Mouse (Mus musculus) limb, embryonic 12.5 days (tissue): ENCODE data around the gene Arhgef26. TPM values are rescaled to one million over a fixed set of nuclear protein-coding genes. Genes with fewer than 3 reads are reported as not detected.

Experiments
- ATAC-seq: fragments of 200-750 bp; cut with Nextera tagmentation; 2 replicates; pipeline ENCODE4 v1.8.0; 2017; ENCODE audit warnings: low read depth, moderate TSS enrichment; ENCODE audit not compliant: insufficient number of reproducible peaks, insufficient read depth, low FRiP score, low TSS enrichment
- H3K27ac ChIP-seq: fragments of 300-500 bp; sonication (generic); 2 replicates; pipeline ENCODE4 v1.5.1; 2016; ENCODE audit warnings: mild to moderate bottlenecking, moderate library complexity
- H3K27me3 ChIP-seq: fragments of 300-500 bp; sonication (generic); 2 replicates; pipeline ENCODE4 v1.6.1; 2016; ENCODE audit warnings: mild to moderate bottlenecking, moderate library complexity
- H3K36me3 ChIP-seq: fragments of 300-500 bp; sonication (generic); 2 replicates; pipeline ENCODE4 v1.6.1; 2016; ENCODE audit warnings: mild to moderate bottlenecking, moderate library complexity
- H3K4me1 ChIP-seq: fragments of 300-500 bp; sonication (generic); replicated peaks from 2 replicates; pipeline ENCODE4 v1.6.1; 2016
- H3K4me2 ChIP-seq: fragments of 300-500 bp; sonication (generic); 2 replicates; pipeline ENCODE4 v1.6.1; 2016; ENCODE audit warnings: mild to moderate bottlenecking, moderate library complexity
- H3K4me3 ChIP-seq: fragments of 300-500 bp; sonication (generic); replicated peaks from 2 replicates; pipeline ENCODE4 v1.5.1; 2016; ENCODE audit warnings: mild to moderate bottlenecking
- H3K9ac ChIP-seq: fragments of 300-500 bp; sonication (generic); replicated peaks from 2 replicates; pipeline ENCODE4 v1.6.1; 2016; ENCODE audit warnings: mild to moderate bottlenecking, moderate library complexity
- H3K9me3 ChIP-seq: fragments of 300-500 bp; sonication (generic); 2 replicates; pipeline ENCODE4 v1.6.1; 2016; ENCODE audit warnings: mild to moderate bottlenecking, moderate library complexity
- WGBS: fragments of 180-500 bp; shearing (Covaris S2); methylation state at CpG from one replicate; pipeline ENCODE4 v1.1.7; 2016; 5-methylcytosine and 5-hydroxymethylcytosine counted together
- polyA plus RNA-seq: library from polyadenylated mRNA; unstranded; fragments of >200 nt; fragmentation: Nextera tagmentation; extraction: Ambion mirVana; gene quantifications from 2 replicates; pipeline ENCODE4 v1.2.1, GENCODE M21; 2016

The Arhgef26 gene
- polyA plus RNA-seq, 1 experiment from 2014 or later, result 7.0 TPM

GRCm38 (mm10) chr3:62507206-62507647, 169.1 kb downstream of the Arhgef26 start:
- peak; percentile 17; the same call in 1 of the 2 replicates for ATAC-seq
- H3K9me3 ChIP-seq, result no peaks in the 10 kb centered on the region
- H3K27ac ChIP-seq, result no peak overlapping the region
- peak overlapping the region; percentile 91 for H3K4me3 ChIP-seq
- 0 out of 2 replicates have a peak, but pooled peaks cover 5% of the 10 kb centered on the region for H3K27me3 ChIP-seq
- no peaks in the 10 kb centered on the region for H3K36me3 ChIP-seq
- peak overlapping the region; percentile 76 for H3K4me2 ChIP-seq
- H3K9ac ChIP-seq, result no peak overlapping the region
- H3K4me1 ChIP-seq, result peaks cover 12% of the 10 kb centered on the region
- WGBS, result 39% methylated on average over 5 of the region's 5 CpGs

Other genes with a start within 250 kb of the Arhgef26 start
- gene Dhx36, start 168.7 kb downstream of the Arhgef26 start, polyA plus RNA-seq, result 44.5 and 47.2 TPM in 2 replicates